Mouse (Mus musculus): ENCODE measurements around the gene Slc16a3. TPM values are rescaled to one million over a fixed set of nuclear protein-coding genes. Genes with fewer than 3 reads are reported as not detected.

The Slc16a3 gene
- polyA plus RNA-seq, 1 experiment from 2014 or later = 55.5 TPM

GRCm38 (mm10) chr11:120960248-120960647 is 12.0 kb downstream of the Slc16a3 start:
- no peaks in the 10 kb centered on the region for H3K9me3 ChIP-seq (ENCODE audit: control insufficient read depth, low read length)
- ATAC-seq (replicated peaks; ENCODE audit: low FRiP score) (no peak), DNase-seq (ENCODE audit: low spot score) (no peak)
- WGBS = 44% methylated on average over 1 of the region's 1 CpGs
- H3K27ac ChIP-seq (ENCODE audit: low read depth, low read length) = no peak overlapping the region
- no peak overlapping the region for H3K9ac ChIP-seq (ENCODE audit: low read length)
- H3K4me2 ChIP-seq (ENCODE audit: low read depth, low read length, severe bottlenecking) = no peak overlapping the region
- peaks cover 15% of the 10 kb centered on the region for H3K36me3 ChIP-seq (ENCODE audit: control insufficient read depth, insufficient read depth, low read length)
- no peaks in the 10 kb centered on the region for H3K27me3 ChIP-seq (ENCODE audit: control insufficient read depth, insufficient read depth, low read length)
- no peak overlapping the region for H3K4me3 ChIP-seq (ENCODE audit: low read depth, low read length)
- H3K4me1 ChIP-seq (replicated peaks; ENCODE audit: control insufficient read depth, insufficient read depth, low read length) = no peaks in the 10 kb centered on the region

DNA sequence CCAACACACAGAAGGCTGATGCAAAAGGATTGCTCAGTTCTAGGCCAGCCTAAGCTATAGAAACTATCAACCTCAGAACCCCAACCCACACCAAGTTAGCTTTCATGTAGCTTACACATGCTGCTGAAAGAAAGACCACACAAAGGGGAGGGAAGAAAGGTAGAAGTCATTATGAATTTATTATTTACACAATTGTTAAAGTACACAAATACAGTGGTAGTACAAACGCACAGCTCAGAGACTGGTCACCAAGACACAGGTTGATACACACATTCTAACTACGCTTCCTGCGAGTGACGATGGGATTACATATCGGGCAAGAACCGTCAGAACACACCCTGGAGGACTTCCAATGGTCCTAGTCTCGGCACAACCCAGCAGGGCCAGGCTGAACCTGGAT is 13.3 kb downstream of the Slc16a3 start:
- peaks cover 14% of the 10 kb centered on the region for H3K36me3 ChIP-seq (ENCODE audit: control insufficient read depth, insufficient read depth, low read length)
- 88% methylated on average over 7 of the region's 7 CpGs for WGBS
- no peak for DNase-seq (ENCODE audit: low spot score)

DNA sequence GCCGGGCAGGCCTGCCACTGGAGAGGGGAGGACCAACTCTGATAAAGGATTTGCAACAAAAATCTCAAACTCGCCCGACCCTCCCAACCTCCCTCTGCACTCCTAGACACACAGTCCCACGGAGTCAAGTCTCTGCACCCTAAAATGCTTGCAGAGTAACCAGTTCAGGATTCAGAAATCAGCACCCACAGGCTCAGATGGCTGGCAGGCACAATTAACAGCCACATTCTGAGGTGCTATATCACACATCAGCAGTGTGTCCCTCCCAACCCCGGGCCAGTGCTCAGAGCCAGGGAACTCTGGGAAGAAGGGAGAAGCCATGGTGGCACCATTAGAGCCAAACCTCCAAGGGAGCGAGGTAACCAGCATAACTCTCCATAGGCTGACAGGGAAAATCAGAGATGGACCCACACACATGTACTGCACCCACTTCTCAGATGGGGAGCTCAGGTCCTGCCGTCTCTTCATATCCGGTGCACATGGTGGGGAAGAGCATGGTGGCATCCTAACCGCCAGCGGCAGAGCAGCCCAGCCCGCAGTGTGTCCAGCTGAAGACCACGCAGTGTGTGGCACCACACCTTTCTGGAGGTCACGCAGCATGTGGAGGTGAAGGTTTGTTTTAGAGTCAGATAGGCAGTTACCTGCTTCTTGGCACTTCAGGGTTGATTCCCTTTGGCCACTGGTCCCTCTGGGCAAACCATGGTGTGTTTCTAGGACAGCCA is 13.9 kb downstream of the Slc16a3 start:
- Histone ChIP-seq H3K27ac (ENCODE audit: low read depth, low read length) (no peak overlapping the region), H3K4me3 (ENCODE audit: low read depth, low read length) (no peak overlapping the region), H3K9ac (ENCODE audit: low read length) (no peak overlapping the region), H3K27me3 (ENCODE audit: control insufficient read depth, insufficient read depth, low read length) (no peaks in the 10 kb centered on the region), H3K36me3 (ENCODE audit: control insufficient read depth, insufficient read depth, low read length) (peaks cover 14% of the 10 kb centered on the region), H3K9me3 (ENCODE audit: control insufficient read depth, low read length) (no peaks in the 10 kb centered on the region), H3K4me1 (replicated peaks; ENCODE audit: control insufficient read depth, insufficient read depth, low read length) (no peaks in the 10 kb centered on the region), H3K4me2 (ENCODE audit: low read depth, low read length, severe bottlenecking) (no peak overlapping the region)
- ATAC-seq (replicated peaks; ENCODE audit: low FRiP score) (no peak), DNase-seq (ENCODE audit: low spot score) (no peak)
- WGBS = 95% methylated on average over 13 of the region's 13 CpGs

More for the DNA sequence above, 13.3 kb downstream of the Slc16a3 start:
- Histone ChIP-seq H3K27ac (ENCODE audit: low read depth, low read length) (no peak overlapping the region), H3K27me3 (ENCODE audit: control insufficient read depth, insufficient read depth, low read length) (no peaks in the 10 kb centered on the region), H3K4me3 (ENCODE audit: low read depth, low read length) (no peak overlapping the region), H3K4me2 (ENCODE audit: low read depth, low read length, severe bottlenecking) (no peak overlapping the region), H3K9me3 (ENCODE audit: control insufficient read depth, low read length) (no peaks in the 10 kb centered on the region), H3K9ac (ENCODE audit: low read length) (no peak overlapping the region), H3K4me1 (replicated peaks; ENCODE audit: control insufficient read depth, insufficient read depth, low read length) (no peaks in the 10 kb centered on the region)
- no peak for ATAC-seq (replicated peaks; ENCODE audit: low FRiP score)

DNA sequence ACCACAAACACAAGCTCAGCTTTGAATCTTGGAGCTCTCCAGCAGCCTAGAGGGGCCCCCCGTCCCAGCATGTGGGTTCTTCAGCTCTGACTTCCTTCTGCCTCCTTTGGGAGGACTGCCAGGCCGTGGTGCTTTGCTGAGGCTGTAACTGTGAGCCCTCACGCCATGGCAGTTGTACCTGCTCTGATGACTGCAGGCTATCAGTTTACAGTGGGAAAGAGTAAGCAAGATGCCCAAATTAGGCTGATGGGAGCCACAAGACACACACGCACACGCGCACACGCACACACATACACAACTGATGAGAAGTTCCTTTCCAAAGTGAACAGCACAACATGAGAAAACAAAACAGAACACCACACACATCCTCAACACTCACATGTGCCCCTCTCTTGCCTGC is 14.6 kb downstream of the Slc16a3 start:
- no peak overlapping the region for H3K4me3 ChIP-seq (ENCODE audit: low read depth, low read length)
- no peaks in the 10 kb centered on the region for H3K27me3 ChIP-seq (ENCODE audit: control insufficient read depth, insufficient read depth, low read length)
- H3K27ac ChIP-seq (ENCODE audit: low read depth, low read length) = no peak overlapping the region
- WGBS = 95% methylated on average over 7 of the region's 7 CpGs
- H3K4me1 ChIP-seq (replicated peaks; ENCODE audit: control insufficient read depth, insufficient read depth, low read length) = no peaks in the 10 kb centered on the region
- no peak for DNase-seq (ENCODE audit: low spot score)
- H3K9me3 ChIP-seq (ENCODE audit: control insufficient read depth, low read length) = no peaks in the 10 kb centered on the region
- H3K36me3 ChIP-seq (ENCODE audit: control insufficient read depth, insufficient read depth, low read length) = peaks cover 21% of the 10 kb centered on the region
- H3K4me2 ChIP-seq (ENCODE audit: low read depth, low read length, severe bottlenecking) = no peak overlapping the region
- no peak for ATAC-seq (replicated peaks; ENCODE audit: low FRiP score)
- no peak overlapping the region for H3K9ac ChIP-seq (ENCODE audit: low read length)

DNA sequence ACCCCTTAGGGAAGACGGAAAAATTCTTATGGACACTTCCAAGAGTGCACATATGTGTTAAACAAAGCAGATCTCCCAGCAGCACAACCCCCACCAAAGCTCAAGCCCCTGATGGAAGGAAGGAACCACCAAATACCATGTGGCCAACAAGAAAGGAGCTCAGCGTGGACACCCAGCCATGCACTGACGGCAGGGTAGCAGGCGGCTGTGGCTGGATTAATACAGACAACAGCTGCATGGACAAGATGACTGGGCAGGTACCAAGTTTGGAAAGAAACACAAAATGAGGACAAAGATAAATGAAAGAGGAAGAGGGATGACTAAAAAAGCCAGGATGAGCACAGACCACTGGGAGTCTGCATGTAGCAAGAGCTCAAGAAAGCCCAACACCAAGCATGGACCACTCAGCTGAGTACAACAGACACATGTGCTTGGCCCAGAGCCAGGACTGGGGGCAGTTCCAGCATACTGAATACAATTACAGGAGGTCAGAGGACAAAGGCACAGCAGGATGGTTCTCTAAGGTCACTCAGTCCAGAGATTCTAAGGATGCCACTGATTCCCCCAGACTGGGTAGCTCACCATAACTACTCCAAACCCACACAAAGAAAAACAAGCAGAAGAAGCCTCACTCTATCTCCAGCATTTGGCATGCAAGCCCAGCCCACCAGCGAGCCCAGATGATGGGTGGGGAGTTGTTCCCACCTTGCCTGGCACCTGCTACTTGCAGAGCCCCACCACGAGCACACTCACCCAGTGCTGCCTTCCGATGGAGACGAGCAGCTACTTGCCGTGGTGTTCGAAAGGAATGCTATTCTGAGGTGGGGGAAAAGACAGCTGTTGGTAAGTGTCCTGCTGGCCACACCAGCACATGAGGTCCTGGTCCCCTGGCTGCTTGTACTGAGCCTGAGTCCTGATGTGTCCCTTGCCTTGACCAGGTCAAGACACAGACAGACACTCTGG is 16.2 kb downstream of the Slc16a3 start:
- ATAC-seq (replicated peaks; ENCODE audit: low FRiP score) = no peak
- no peak for DNase-seq (ENCODE audit: low spot score)
- Histone ChIP-seq H3K9me3 (ENCODE audit: control insufficient read depth, low read length) (no peaks in the 10 kb centered on the region), H3K9ac (ENCODE audit: low read length) (no peak overlapping the region), H3K27me3 (ENCODE audit: control insufficient read depth, insufficient read depth, low read length) (no peaks in the 10 kb centered on the region), H3K4me2 (ENCODE audit: low read depth, low read length, severe bottlenecking) (no peak overlapping the region), H3K4me1 (replicated peaks; ENCODE audit: control insufficient read depth, insufficient read depth, low read length) (no peaks in the 10 kb centered on the region), H3K36me3 (ENCODE audit: control insufficient read depth, insufficient read depth, low read length) (peaks cover 26% of the 10 kb centered on the region), H3K27ac (ENCODE audit: low read depth, low read length) (no peak overlapping the region), H3K4me3 (ENCODE audit: low read depth, low read length) (no peak overlapping the region)
- 85% methylated on average over 10 of the region's 10 CpGs for WGBS

DNA sequence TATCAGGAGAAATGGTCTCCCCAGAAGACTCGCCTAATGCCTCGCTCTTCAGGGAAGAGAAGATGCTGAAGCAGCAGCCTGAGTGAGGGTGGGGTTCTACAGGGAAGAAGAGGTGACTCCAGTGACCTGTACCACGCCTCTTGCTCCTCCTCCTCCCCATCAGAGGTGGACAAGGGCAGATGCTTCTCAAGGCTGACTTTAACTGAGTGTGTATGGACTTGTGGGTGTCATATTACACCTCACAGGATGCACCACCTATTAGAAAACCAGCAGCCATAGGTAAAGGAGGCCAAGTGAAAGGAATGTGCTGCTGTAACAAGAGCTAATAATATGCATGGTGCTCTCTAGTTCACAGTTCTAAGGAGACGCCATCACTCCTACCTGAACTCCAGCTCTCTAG is 17.3 kb downstream of the Slc16a3 start:
- ATAC-seq (replicated peaks; ENCODE audit: low FRiP score) = no peak
- 88% methylated on average over 4 of the region's 4 CpGs for WGBS

DNA sequence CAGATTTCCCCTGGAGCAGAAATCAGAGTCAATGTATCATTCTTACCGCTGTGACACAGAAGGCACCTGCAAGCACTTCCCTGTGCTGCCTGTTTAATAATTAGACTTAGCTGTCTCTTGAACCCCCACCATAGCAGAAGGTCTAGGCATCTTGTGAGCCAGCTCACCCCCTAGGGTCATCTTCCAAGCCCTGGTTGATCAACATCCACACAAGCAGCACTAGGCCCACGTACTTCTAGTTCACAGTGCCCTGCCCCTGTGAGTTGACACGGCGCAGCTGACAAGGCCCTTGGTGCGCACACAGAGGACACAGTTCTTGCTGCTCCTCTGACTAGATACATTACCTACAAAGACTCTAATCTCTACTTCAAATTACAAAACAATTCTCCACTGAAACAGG is 21.5 kb downstream of the Slc16a3 start:
- ATAC-seq (replicated peaks; ENCODE audit: low FRiP score) = no peak
- no peak overlapping the region for H3K9ac ChIP-seq (ENCODE audit: low read length)
- H3K27ac ChIP-seq (ENCODE audit: low read depth, low read length) = no peak overlapping the region
- no peaks in the 10 kb centered on the region for H3K4me1 ChIP-seq (replicated peaks; ENCODE audit: control insufficient read depth, insufficient read depth, low read length)
- WGBS = 89% methylated on average over 5 of the region's 5 CpGs
- no peaks in the 10 kb centered on the region for H3K27me3 ChIP-seq (ENCODE audit: control insufficient read depth, insufficient read depth, low read length)
- no peak overlapping the region for H3K4me3 ChIP-seq (ENCODE audit: low read depth, low read length)
- peaks cover 55% of the 10 kb centered on the region for H3K36me3 ChIP-seq (ENCODE audit: control insufficient read depth, insufficient read depth, low read length)
- H3K9me3 ChIP-seq (ENCODE audit: control insufficient read depth, low read length) = no peaks in the 10 kb centered on the region
- DNase-seq (ENCODE audit: low spot score) = no peak
- H3K4me2 ChIP-seq (ENCODE audit: low read depth, low read length, severe bottlenecking) = no peak overlapping the region

More for the DNA sequence above, 17.3 kb downstream of the Slc16a3 start:
- Histone ChIP-seq H3K27ac (ENCODE audit: low read depth, low read length) (no peak overlapping the region), H3K4me3 (ENCODE audit: low read depth, low read length) (no peak overlapping the region), H3K27me3 (ENCODE audit: control insufficient read depth, insufficient read depth, low read length) (no peaks in the 10 kb centered on the region), H3K9me3 (ENCODE audit: control insufficient read depth, low read length) (no peaks in the 10 kb centered on the region), H3K36me3 (ENCODE audit: control insufficient read depth, insufficient read depth, low read length) (peaks cover 37% of the 10 kb centered on the region), H3K9ac (ENCODE audit: low read length) (no peak overlapping the region), H3K4me1 (replicated peaks; ENCODE audit: control insufficient read depth, insufficient read depth, low read length) (no peaks in the 10 kb centered on the region), H3K4me2 (ENCODE audit: low read depth, low read length, severe bottlenecking) (no peak overlapping the region)
- DNase-seq (ENCODE audit: low spot score) = no peak

GRCm38 (mm10) chr11:120971237-120971636 is 23.0 kb downstream of the Slc16a3 start:
- H3K36me3 ChIP-seq (ENCODE audit: control insufficient read depth, insufficient read depth, low read length) = peaks cover 51% of the 10 kb centered on the region
- no peaks in the 10 kb centered on the region for H3K9me3 ChIP-seq (ENCODE audit: control insufficient read depth, low read length)
- no peaks in the 10 kb centered on the region for H3K4me1 ChIP-seq (replicated peaks; ENCODE audit: control insufficient read depth, insufficient read depth, low read length)
- 95% methylated on average over 5 of the region's 5 CpGs for WGBS
- H3K27ac ChIP-seq (ENCODE audit: low read depth, low read length) = no peak overlapping the region
- no peak overlapping the region for H3K4me3 ChIP-seq (ENCODE audit: low read depth, low read length)
- H3K27me3 ChIP-seq (ENCODE audit: control insufficient read depth, insufficient read depth, low read length) = no peaks in the 10 kb centered on the region
- ATAC-seq (replicated peaks; ENCODE audit: low FRiP score) (no peak), DNase-seq (ENCODE audit: low spot score) (no peak)
- H3K9ac ChIP-seq (ENCODE audit: low read length) = no peak overlapping the region
- no peak overlapping the region for H3K4me2 ChIP-seq (ENCODE audit: low read depth, low read length, severe bottlenecking)
